Mouse (Mus musculus) kidney, adult 11 months (tissue): ENCODE measurements around the gene Lmod3.

Source experiments
- DNase-seq: peaks from one replicate; pipeline ENCODE4 v3.0.0; 2022

Lmod3 gene

GRCm38 (mm10) chr6:97223566-97223965 lies 29.0 kb downstream of the Lmod3 start:
- DNase-seq = no peak

- no peak for DNase-seq
Measured at GRCm38 (mm10) chr6:97222931-97223467, 29.6 kb downstream of the Lmod3 start.

GRCm38 (mm10) chr6:97222321-97222720 lies 30.2 kb downstream of the Lmod3 start:
- no peak for DNase-seq

- DNase-seq = no peak
Measured at GRCm38 (mm10) chr6:97221205-97222025, 31.1 kb downstream of the Lmod3 start.

GRCm38 (mm10) chr6:97220672-97221071 lies 31.9 kb downstream of the Lmod3 start:
- no peak for DNase-seq

GRCm38 (mm10) chr6:97216154-97216821 lies 36.3 kb downstream of the Lmod3 start:
- DNase-seq = no peak

- peak; percentile 34 for DNase-seq
Measured at GRCm38 (mm10) chr6:97211981-97212380, 40.6 kb downstream of the Lmod3 start.

GRCm38 (mm10) chr6:97210962-97211601 lies 41.5 kb downstream of the Lmod3 start:
- no peak for DNase-seq

- DNase-seq = peak; percentile 91
Measured at GRCm38 (mm10) chr6:97210191-97210961, 42.2 kb downstream of the Lmod3 start, which contains the start of gene Arl6ip5. Arl6ip5 (plus strand) TSS chr6:97210689.

GRCm38 (mm10) chr6:97209751-97210150 lies 42.8 kb downstream of the Lmod3 start:
- DNase-seq = no peak

GRCm38 (mm10) chr6:97209201-97209600 lies 43.4 kb downstream of the Lmod3 start:
- DNase-seq = no peak

GRCm38 (mm10) chr6:97208406-97208805 lies 44.2 kb downstream of the Lmod3 start:
- DNase-seq = no peak

- DNase-seq = no peak
Measured at GRCm38 (mm10) chr6:97207085-97207484, 45.5 kb downstream of the Lmod3 start.

GRCm38 (mm10) chr6:97205439-97205885 lies 47.1 kb downstream of the Lmod3 start, which contains the start of gene Uba3:
Uba3 (minus strand) TSS chr6:97205647.
- DNase-seq = peak; percentile 98

- peak; percentile 31 for DNase-seq
Measured at GRCm38 (mm10) chr6:97204952-97205351, 47.6 kb downstream of the Lmod3 start.

- DNase-seq = no peak
Measured at GRCm38 (mm10) chr6:97204252-97204869, 48.2 kb downstream of the Lmod3 start.

GRCm38 (mm10) chr6:97202477-97202876 lies 50.1 kb downstream of the Lmod3 start:
- DNase-seq = no peak

GRCm38 (mm10) chr6:97200437-97200836 lies 52.1 kb downstream of the Lmod3 start:
- no peak for DNase-seq
